Mouse (Mus musculus): ENCODE measurements around the gene Teddm2. TPM values are rescaled to one million over a fixed set of nuclear protein-coding genes. Genes with fewer than 3 reads are reported as not detected.
A peak's percentile ranks its signal among the peaks of the same experiment; 100 is the strongest.
"Not testable (repeated sequence)": the region's sequence is repeated elsewhere in the genome, so short reads cannot be mapped to it uniquely, and the experiment has no call there.

Gene Teddm2
- total RNA-seq, 2 experiments from 2014 or later = 1.6 to 2.9 TPM

DNA sequence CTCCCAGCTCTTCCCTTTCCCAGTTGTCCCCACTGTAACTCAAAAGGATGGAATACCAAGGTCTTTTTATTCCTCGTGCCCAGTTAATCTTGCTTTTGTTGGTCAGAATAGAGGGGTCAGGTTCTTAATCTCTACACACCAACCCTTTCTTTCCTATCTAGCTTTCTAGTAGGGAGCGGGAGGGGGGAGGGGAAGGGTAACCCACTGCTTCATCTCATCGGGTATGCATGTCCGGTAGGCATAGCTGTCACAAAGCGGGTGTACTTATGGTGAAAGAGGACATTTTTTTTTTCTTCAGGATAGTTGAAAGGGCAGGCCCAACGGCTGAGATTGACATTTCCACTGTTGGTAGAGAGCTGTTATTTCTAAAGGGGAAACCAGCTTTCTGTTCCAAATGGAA lies 8.2 kb upstream of the Teddm2 start:
- intact Hi-C loops (cut with DNase I) = no loop called here
- DNase-seq = no peak

- intact Hi-C loops (cut with DNase I) = no loop called here
Measured at GRCm38 (mm10) chr1:153905884-153906283, 5.9 kb upstream of the Teddm2 start.

DNA sequence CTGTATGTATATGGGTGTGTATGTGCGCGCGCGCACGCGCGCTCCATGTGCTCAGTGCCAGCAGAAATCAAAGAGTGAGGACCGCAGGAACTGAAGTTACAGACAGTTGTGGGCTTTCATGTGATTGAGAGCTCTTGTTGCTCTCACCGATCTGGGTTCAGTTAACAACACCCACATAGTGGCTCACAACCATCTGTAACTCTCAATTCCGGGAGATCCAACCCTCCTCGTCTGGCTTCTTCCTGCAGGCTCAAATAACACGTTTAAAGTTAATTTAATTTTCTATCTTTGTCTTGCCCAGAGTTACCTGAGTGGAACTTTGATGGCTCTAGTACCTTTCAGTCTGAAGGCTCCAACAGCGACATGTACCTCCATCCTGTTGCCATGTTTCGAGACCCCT lies 4.2 kb upstream of the Teddm2 start:
- intact Hi-C loops (cut with DNase I) = no loop called here
- DNase-seq = no peak

More at GRCm38 (mm10) chr1:153905884-153906283, 5.9 kb upstream of the Teddm2 start:
- DNase-seq = no peak

- DNase-seq = no peak
- intact Hi-C loops (cut with DNase I) = no loop called here
Measured at GRCm38 (mm10) chr1:153903006-153903405, 3.0 kb upstream of the Teddm2 start.

- intact Hi-C loops (cut with DNase I) = no loop called here
- peak; percentile 55 to 74 for DNase-seq
Measured at GRCm38 (mm10) chr1:153900860-153901730, 1.1 kb upstream of the Teddm2 start.

DNA sequence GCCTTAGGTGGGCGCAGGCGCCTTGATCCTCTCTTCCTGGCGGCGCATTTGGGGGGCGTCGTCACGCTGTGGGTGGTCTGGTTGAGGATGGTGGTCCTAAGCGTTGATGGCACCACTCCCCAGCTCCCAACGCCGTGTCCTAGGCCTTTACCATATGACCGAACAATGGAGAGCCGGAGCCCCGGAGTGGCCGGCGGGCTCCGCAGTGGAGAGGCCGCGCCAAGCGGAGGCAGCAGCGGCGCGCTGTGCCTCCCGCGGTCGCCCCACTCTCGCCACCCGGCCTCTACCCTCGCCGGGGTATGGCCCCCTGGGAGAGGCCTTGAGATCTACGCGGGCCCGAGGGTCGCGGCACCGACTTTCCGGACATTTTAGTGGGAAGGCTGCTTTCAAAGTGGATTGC lies 353 bp upstream of the Teddm2 start:
- intact Hi-C loops (cut with DNase I) = no loop called here
- DNase-seq = no peak

GRCm38 (mm10) chr1:153898989-153899730 lies 868 bp downstream of the Teddm2 start:
- intact Hi-C loops (cut with DNase I) = no loop called here
- no peak for DNase-seq

DNA sequence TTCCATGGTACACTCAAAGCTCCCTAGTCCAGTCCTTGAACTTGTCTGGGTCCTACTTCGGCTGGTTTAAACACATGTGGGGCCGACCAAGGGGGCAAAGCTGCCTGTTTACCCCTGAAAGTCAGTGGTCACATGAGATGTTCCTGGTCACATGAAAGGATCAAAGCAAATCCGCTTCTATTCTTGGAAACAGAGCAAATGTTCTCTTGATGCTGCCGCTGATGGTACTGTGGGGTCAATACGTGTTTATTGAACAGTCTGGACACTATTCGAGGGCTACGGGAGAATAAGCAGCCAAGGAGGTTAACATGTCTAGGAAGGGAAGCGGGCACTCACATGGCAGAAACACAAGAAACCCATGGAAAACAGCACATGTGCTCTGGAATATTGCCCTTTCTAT lies 2.8 kb downstream of the Teddm2 start:
- DNase-seq = no peak

DNA sequence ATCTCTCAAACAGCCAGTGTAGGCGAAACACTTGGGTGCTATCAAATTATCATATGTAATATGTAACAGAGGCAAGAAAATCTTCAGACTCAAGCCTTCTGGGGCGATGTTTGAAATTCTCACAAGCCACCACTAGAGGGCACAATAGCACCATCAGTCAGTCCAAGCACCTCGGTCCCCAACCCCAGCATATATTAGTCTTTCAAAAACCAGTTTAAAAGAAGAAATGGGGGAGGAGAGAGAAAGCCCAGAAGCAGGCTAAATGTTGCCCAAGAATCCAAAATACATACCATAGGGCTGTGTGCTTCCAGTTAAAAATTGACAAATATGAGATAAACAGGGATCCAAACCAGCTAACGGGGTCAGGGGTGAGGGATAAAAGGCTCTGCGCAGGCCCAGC lies 5.0 kb downstream of the Teddm2 start:
- peak; percentile 42 to 45 for DNase-seq
- intact Hi-C loops (cut with DNase I) = loop anchor here (1.0 kb wide), 1 partner anchor 287 kb away; no protein-coding TSS in a partner anchor

More for the DNA sequence above, 2.8 kb downstream of the Teddm2 start:
- intact Hi-C loops (cut with DNase I) = loop anchor here (2.0 kb wide), 1 partner anchor 136 kb away; no protein-coding TSS in a partner anchor

- intact Hi-C loops (cut with DNase I) = loop anchor here (1.0 kb wide), 1 partner anchor 288 kb away; no protein-coding TSS in a partner anchor
- DNase-seq = no peak
Measured at GRCm38 (mm10) chr1:153894201-153894893, 5.7 kb downstream of the Teddm2 start.

GRCm38 (mm10) chr1:153893746-153894145 lies 6.3 kb downstream of the Teddm2 start:
- intact Hi-C loops (cut with DNase I) = loop anchor here (1.0 kb wide), 2 partner anchors 225 to 289 kb away; no protein-coding TSS in a partner anchor
- DNase-seq = no peak

GRCm38 (mm10) chr1:153891442-153891841 lies 8.6 kb downstream of the Teddm2 start, which contains the start of gene Teddm1a:
Gene Teddm1a (plus strand): TSS chr1:153891742.
- intact Hi-C loops (cut with DNase I) = no loop called here
- DNase-seq = no peak

DNA sequence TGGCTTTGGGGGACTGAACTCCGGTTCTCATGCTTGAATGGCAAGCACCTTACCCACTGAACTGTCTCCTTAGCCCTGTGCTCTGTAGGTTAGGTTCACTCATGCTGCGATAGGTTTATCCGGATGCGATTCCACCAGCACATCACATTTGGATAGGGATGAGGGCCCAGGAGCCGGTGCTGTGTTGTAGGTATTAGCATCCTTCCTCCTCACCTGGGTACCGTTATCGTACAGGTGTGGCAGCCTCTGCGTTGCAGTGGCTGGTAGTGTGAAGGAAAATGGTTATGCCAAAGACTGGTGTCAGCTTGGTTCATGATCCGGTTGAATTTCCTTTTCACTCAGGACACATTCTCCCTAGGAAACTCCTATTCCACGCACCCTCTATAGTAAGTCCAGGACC lies 9.9 kb downstream of the Teddm2 start:
- intact Hi-C loops (cut with DNase I) = no loop called here
- DNase-seq = no peak

GRCm38 (mm10) chr1:153886024-153886633 lies 13.9 kb downstream of the Teddm2 start:
- DNase-seq = no peak
- intact Hi-C loops (cut with DNase I) = no loop called here

GRCm38 (mm10) chr1:153880391-153880790 lies 19.6 kb downstream of the Teddm2 start:
- intact Hi-C loops (cut with DNase I); DNase-seq: not testable (repeated sequence)

DNA sequence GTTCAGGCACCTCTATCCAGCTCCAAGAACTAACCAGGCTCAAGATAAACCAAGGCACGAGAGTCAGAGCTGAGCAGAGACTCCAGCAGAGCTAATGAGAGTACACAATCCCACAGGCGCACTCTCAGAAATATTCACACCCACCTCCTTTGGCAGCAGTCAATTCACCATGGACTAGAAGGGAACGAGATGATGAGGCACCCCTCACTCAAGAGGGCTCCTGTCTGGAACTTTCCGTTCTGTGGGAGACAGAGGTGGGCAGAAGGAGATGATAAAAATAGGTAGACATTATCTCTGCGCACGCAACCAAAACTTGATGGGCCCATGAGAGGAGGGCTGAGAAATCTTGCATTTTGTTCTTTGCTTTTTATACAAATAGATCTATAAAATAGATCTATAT lies 26.0 kb downstream of the Teddm2 start, which contains the start of gene Teddm1b:
Gene Teddm1b (plus strand): TSS at position 301 of the 400 bp plus-strand sequence.
- intact Hi-C loops (cut with DNase I) = no loop called here
- no peak for DNase-seq

DNA sequence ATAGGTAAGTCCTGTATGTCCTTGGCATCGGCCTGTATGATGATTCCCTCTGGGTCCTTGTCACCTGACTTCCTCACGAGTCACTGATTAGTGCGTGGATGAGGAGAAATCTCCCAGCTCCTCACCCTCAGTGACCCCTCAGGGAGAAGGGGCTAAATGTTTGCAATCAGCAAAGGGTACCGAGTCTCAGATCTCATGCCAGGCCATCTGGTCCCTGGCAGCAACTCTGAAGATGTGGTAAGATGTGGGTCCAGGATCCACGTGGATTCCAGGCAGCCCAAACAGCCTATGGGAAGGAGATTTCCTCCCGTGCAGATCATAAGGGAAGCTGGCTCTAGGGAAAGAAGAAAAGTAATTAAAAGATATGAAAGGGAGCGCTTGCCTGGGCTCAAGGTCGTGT lies 44.1 kb downstream of the Teddm2 start:
- DNase-seq = no peak
- intact Hi-C loops (cut with DNase I) = no loop called here

GRCm38 (mm10) chr1:153852696-153853095 lies 47.3 kb downstream of the Teddm2 start:
- DNase-seq; intact Hi-C loops (cut with DNase I): not testable (repeated sequence)

GRCm38 (mm10) chr1:153846867-153847266 lies 53.2 kb downstream of the Teddm2 start:
- no peak for DNase-seq
- intact Hi-C loops (cut with DNase I) = no loop called here

- intact Hi-C loops (cut with DNase I) = no loop called here
- no peak for DNase-seq
Measured at GRCm38 (mm10) chr1:153846420-153846819, 53.6 kb downstream of the Teddm2 start.

All from gastrocnemius, postnatal 36 days (tissue).